Mouse (Mus musculus): ENCODE measurements at regions not wholly inside any gene's neighbourhood (a gene's known extent, or its start where the extent isn't known, plus 50 kb on each side); places are given as distances from the start of the nearest gene placed in this dataset.
"Not testable (repeated sequence)": the region's sequence is repeated elsewhere in the genome, so short reads cannot be mapped to it uniquely, and the experiment has no call there.

DNA sequence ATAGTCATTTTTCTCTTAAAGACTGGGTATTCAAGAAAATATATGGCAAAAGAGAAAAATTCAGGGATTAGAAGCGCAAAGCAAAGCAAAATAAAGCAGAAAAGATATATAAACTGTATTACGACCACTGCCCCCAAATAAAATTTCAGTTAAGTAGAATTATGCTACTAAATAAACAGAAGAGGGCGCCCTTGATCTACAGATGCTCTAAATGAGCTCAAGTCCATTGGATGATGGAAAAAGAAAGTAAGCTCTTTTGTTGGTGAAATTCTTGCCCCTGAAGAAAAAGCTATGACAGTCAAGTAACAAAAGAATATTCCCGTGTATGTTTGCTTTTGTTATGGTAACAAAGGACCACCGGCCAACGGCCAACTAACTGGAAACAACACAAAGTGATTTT is 165.5 kb upstream of the Stk26 start:
- Histone ChIP-seq H3K36me3 (replicated peaks; ENCODE audit: low read length) (no peaks in the 10 kb centered on the region), H3K4me3 (replicated peaks) (no peak overlapping the region), H3K27me3 (replicated peaks) (peaks cover 6% of the 10 kb centered on the region), H3K9me3 (no peaks in the 10 kb centered on the region), H3K4me1 (no peaks in the 10 kb centered on the region; the same call in 1 of the 2 replicates)
- TF ChIP-seq FLI1 (IDR thresholded peaks at IDR 0.05; ENCODE audit: low read length): no peak
- TF ChIP-seq GATA1 (IDR thresholded peaks at IDR 0.05; ENCODE audit: borderline replicate concordance, low read length): no peak

DNA sequence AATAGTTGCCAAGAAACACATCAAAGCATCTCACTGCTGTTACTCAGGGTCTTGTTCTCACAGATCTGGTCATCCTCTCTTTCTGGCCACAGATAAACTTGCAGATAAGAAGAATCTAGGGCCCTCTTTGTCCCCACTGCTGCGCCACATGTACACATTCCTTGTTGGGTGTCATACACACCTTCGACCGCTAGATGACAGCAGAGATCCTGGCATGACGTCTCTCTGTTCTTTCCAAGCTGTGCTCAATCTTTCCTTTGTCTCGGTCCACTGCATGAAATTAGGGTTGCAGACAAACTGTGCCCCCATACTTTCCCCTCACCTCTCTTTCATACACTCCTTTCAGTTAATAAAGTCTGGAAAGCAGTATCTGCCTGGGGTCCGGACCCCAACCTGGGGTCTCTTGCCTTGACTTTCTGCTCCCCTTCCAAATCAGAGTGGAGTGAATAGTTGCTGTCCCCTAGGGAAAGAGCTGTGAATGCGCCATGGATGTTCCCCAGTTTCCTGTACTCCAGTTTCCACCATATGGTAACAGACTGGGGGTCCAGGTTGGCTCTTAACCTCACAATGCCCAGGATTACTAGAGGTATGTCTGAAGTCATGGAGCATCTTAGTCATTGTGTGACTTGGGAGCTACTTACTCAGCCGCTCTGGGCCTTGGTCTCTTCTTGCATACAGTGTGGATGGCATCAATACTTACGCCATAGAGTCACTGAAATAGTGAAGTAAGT is 182.8 kb upstream of the Stk26 start:
- no peak overlapping the region for H3K4me3 ChIP-seq (replicated peaks)
- H3K36me3 ChIP-seq (replicated peaks; ENCODE audit: low read length): no peaks in the 10 kb centered on the region
- H3K4me1 ChIP-seq: no peaks in the 10 kb centered on the region
- TF ChIP-seq FLI1 (IDR thresholded peaks at IDR 0.05; ENCODE audit: low read length): no peak
- no peaks in the 10 kb centered on the region for H3K9me3 ChIP-seq
- peaks cover 19% of the 10 kb centered on the region for H3K27me3 ChIP-seq (replicated peaks)

DNA sequence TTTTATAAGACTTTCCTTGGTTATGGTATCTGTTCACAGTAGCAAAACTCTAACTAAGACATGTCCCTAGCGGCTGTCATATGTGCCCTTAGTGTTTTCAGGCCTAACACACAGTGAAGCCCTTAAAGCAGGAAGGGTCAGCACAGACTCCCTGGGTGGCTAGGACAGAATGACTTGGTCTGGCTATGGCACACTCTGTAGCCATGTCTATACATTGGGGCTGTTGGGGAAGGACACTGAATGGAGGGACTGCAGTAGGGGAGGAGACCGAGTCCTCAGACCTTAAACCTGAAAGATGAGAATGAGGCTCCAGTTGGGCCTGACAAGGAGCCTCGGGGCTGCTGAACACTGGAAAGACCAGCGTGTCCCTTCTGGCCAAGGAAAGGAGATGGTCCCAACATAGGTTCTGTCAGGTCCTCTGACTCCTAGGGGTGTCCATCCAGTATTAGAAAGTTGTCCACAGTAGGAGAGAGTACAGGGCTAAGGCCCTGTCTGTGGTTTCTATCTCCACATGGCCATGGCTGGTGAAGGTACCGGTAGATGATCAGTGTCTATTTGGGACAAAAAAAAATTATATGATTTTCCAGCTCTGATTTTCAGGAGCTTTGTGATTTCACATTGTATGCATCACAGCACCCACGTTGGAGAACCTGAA is 183.5 kb upstream of the Stk26 start:
- Histone ChIP-seq H3K4me1 (no peaks in the 10 kb centered on the region), H3K4me3 (replicated peaks) (no peak overlapping the region), H3K27me3 (replicated peaks) (peaks cover 19% of the 10 kb centered on the region), H3K9me3 (no peaks in the 10 kb centered on the region), H3K36me3 (replicated peaks; ENCODE audit: low read length) (no peaks in the 10 kb centered on the region)
- TF ChIP-seq GATA1 (IDR thresholded peaks at IDR 0.05; ENCODE audit: borderline replicate concordance, low read length): no peak
- TF ChIP-seq FLI1 (IDR thresholded peaks at IDR 0.05; ENCODE audit: low read length): no peak

DNA sequence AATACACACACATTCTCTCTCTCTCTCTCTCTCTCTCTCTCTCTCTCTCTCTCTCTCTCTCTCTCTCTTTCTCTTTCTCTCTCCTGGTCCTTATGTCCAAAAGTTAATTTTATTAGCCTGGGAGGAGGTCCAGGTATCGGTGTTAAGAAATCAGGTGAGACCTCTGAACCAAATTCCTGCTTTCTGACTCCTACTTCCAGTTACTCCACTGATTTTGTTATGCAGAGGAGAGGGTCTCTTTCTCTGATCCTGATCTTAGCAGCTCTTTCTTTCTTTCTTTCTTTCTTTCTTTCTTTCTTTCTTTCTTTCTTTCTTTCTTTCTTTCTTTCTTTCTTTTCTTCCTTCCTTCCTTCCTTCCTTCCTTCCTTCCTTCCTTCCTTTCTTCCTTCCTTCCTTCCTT is 185.5 kb upstream of the Stk26 start:
- not testable (repeated sequence) for H3K36me3 ChIP-seq (replicated peaks; ENCODE audit: low read length); H3K9me3 ChIP-seq; H3K4me1 ChIP-seq; H3K4me3 ChIP-seq (replicated peaks)
- peaks cover 12% of the 10 kb centered on the region for H3K27me3 ChIP-seq (replicated peaks)

DNA sequence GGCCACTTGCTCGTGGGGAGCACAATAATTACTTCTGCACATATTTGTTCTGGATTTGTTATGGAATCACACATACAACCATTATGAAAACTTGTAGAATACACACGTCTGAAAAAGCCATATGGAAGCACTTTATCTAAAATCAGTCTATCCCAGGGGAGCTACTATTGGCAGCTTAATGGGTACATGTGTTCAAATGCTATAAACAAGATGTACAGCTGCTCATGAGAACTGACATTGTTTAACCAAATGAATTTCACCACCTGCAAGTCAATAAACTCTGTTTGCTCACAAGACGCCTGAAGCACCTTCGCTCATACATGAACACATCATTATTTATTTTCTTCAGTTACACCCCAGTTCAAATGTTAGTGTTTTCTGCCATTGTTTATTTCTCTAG is 199.5 kb upstream of the Stk26 start:
- Histone ChIP-seq H3K4me1 (no peaks in the 10 kb centered on the region), H3K9me3 (no peaks in the 10 kb centered on the region), H3K4me3 (replicated peaks) (no peak overlapping the region), H3K36me3 (replicated peaks; ENCODE audit: low read length) (no peaks in the 10 kb centered on the region), H3K27me3 (replicated peaks) (peaks cover 9% of the 10 kb centered on the region)
- TF ChIP-seq FLI1 (IDR thresholded peaks at IDR 0.05; ENCODE audit: low read length) (no peak), GATA1 (IDR thresholded peaks at IDR 0.05; ENCODE audit: borderline replicate concordance, low read length) (no peak)

DNA sequence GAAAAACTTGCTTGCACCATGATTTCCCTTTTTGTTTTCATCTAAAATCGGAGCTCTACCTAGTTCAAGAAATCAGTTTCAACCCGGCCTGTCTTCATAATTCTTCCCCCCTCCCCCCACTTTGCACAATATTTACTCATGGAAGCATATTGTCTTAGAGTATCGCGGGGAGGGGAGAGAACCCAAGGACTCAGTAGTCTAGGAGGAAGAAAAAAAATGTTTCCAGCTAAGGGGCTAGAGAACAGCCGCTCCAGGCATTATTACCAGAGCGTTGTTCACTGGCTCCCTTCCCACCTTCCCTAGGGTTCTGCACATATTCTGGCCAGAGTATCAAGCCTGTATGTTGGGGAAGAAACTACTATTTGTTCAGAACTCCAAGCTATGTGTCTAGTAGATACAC is 205.2 kb upstream of the Stk26 start:
- H3K27me3 ChIP-seq (replicated peaks): peaks cover 15% of the 10 kb centered on the region
- peak overlapping the region; percentile 93 for H3K4me3 ChIP-seq (replicated peaks)
- no peaks in the 10 kb centered on the region for H3K9me3 ChIP-seq
- H3K36me3 ChIP-seq (replicated peaks; ENCODE audit: low read length): peaks cover 5% of the 10 kb centered on the region
- TF ChIP-seq GATA1 (IDR thresholded peaks at IDR 0.05; ENCODE audit: borderline replicate concordance, low read length) (no peak), FLI1 (IDR thresholded peaks at IDR 0.05; ENCODE audit: low read length) (no peak)
- H3K4me1 ChIP-seq: peaks cover 12% of the 10 kb centered on the region; the same call in 1 of the 2 replicates

DNA sequence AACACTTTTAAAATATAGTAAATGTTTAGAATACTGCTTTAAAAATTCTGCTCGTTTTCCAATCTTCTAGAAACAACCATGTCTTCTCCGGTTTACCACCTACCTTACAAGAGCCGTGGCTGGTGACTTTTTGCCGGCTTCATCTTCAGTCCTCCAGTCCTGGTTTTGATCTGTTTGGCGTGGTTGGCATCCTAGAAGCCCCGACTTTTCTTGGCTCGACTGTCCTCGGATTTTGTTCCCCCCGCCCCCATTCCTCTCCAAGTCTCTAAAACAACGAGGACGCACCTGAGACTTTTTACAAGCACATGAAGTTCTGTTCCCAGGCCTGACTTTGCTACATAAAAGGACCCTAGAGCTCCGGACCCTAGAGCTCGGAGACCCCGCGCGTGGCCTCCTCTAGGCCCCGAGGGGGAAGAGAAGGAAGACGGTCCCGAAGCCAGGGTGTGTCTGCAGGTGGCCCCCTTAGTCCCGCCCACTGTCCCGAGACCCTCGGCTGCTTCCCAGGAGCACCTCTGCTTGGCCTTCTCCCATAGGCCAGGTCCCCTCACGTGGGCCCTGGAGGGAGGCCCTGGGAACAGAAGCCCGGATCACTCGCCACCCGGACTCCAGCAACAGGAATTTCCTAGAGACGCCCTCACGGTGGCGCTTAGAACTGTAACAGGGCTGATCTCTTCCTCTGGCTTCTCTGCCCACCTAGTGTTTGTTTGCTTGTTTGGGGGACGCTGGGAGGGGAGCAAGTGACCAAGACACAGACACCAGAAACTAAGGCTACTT is 205.8 kb upstream of the Stk26 start:
- H3K4me3 ChIP-seq (replicated peaks): peak overlapping the region; percentile 93
- H3K9me3 ChIP-seq: no peaks in the 10 kb centered on the region
- peaks cover 12% of the 10 kb centered on the region; the same call in 1 of the 2 replicates for H3K4me1 ChIP-seq
- peaks cover 11% of the 10 kb centered on the region for H3K36me3 ChIP-seq (replicated peaks; ENCODE audit: low read length)
- TF ChIP-seq GATA1 (IDR thresholded peaks at IDR 0.05; ENCODE audit: borderline replicate concordance, low read length) (no peak), FLI1 (IDR thresholded peaks at IDR 0.05; ENCODE audit: low read length) (no peak)
- peaks cover 13% of the 10 kb centered on the region for H3K27me3 ChIP-seq (replicated peaks)

DNA sequence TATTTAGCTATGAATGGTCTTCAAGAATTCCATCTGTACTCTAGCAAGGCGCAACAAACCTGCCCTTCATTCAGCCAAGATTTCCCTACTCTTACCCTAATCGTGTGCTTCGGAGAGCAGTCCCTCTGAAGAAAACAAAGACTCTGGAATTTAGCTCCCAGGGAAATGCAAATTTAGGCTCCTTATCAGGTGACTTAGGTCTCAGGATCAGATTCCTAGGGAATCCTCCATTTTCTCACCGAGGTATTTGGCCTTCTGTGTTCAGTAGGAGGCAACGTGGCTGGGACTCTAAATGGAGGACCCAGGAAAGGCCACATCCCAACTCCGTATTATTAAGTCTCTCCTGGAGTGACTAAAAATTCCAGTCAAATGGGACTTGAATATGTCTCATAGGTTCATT is 204.2 kb upstream of the Olfr1324 start:
- Histone ChIP-seq H3K27me3 (replicated peaks) (peaks cover 13% of the 10 kb centered on the region), H3K9me3 (no peaks in the 10 kb centered on the region), H3K36me3 (replicated peaks; ENCODE audit: low read length) (peaks cover 28% of the 10 kb centered on the region), H3K4me1 (peaks cover 12% of the 10 kb centered on the region; the same call in 1 of the 2 replicates), H3K4me3 (replicated peaks) (no peak overlapping the region)
- TF ChIP-seq FLI1 (IDR thresholded peaks at IDR 0.05; ENCODE audit: low read length) (no peak), GATA1 (IDR thresholded peaks at IDR 0.05; ENCODE audit: borderline replicate concordance, low read length) (no peak)

DNA sequence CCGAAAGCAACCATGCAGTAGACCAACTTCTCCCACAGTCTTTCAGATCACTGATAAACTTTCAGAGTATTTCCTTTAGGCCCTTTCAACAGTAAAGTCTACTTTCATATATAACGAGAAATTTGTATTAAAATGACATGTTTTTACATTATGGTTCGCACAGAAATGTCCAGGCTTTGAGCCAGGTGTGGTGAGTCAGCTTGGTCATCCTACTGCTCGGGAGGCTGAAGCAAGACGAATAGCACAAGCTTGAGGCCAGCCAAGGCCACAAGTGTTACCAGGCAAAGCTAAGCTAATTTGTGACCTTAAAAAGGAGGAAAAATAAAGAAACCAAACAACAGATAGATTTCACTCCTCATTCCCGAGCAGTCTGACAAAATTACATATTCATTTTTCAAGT is 197.0 kb upstream of the Olfr1324 start:
- peaks cover 53% of the 10 kb centered on the region for H3K36me3 ChIP-seq (replicated peaks; ENCODE audit: low read length)
- H3K4me3 ChIP-seq (replicated peaks): no peak overlapping the region
- H3K4me1 ChIP-seq: peaks cover 6% of the 10 kb centered on the region
- TF ChIP-seq FLI1 (IDR thresholded peaks at IDR 0.05; ENCODE audit: low read length) (no peak), GATA1 (IDR thresholded peaks at IDR 0.05; ENCODE audit: borderline replicate concordance, low read length) (no peak)
- no peaks in the 10 kb centered on the region for H3K27me3 ChIP-seq (replicated peaks)
- no peaks in the 10 kb centered on the region for H3K9me3 ChIP-seq

DNA sequence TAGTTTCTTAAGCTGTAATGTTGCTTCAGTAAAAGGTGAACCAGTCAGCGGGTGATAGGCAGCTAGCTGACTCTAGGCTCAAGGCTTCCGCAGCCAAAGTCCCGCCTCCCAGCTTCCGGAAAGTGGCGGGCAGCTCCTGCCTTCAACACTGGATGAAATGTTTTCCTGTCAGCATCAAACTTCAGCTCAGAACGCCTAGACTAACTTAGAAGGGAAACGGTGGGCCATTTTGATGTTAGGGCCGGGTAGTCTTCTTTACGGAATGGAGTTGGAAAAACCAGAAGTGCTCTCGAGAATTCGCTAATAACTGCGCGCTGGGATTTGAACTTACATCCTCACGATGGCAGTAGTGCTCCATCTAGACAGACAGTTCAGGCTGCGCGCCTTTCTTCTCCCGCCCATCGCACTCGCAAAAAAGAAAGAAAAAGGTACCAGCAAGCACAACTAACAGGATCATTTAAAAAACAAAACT is 194.7 kb upstream of the Olfr1324 start:
- no peaks in the 10 kb centered on the region for H3K9me3 ChIP-seq
- H3K27me3 ChIP-seq (replicated peaks): no peaks in the 10 kb centered on the region
- peaks cover 24% of the 10 kb centered on the region for H3K4me1 ChIP-seq
- TF ChIP-seq GATA1 (IDR thresholded peaks at IDR 0.05; ENCODE audit: borderline replicate concordance, low read length) (no peak), FLI1 (IDR thresholded peaks at IDR 0.05; ENCODE audit: low read length) (no peak)
- H3K36me3 ChIP-seq (replicated peaks; ENCODE audit: low read length): peaks cover 46% of the 10 kb centered on the region
- H3K4me3 ChIP-seq (replicated peaks): peak overlapping the region; percentile 89
